Mouse (Mus musculus) lung, adult 2 months (tissue): Measurements from ENCODE around the gene Gabrb1.

Experiments used
- CTCF ChIP-seq: fragments of 200-500 bp; IDR thresholded peaks from 2 replicates; pipeline ENCODE4 v1.5.1; 2011; ENCODE audit warnings: mild to moderate bottlenecking, low read length, control low read depth; ENCODE audit not compliant: insufficient read depth
- POLR2A ChIP-seq: fragments of 200-500 bp; IDR thresholded peaks from 2 replicates; pipeline ENCODE4 v1.6.1; 2011; ENCODE audit warnings: low read depth, mild to moderate bottlenecking, control low read depth, low read length, borderline replicate concordance; ENCODE audit errors: extremely low read depth

DNA sequence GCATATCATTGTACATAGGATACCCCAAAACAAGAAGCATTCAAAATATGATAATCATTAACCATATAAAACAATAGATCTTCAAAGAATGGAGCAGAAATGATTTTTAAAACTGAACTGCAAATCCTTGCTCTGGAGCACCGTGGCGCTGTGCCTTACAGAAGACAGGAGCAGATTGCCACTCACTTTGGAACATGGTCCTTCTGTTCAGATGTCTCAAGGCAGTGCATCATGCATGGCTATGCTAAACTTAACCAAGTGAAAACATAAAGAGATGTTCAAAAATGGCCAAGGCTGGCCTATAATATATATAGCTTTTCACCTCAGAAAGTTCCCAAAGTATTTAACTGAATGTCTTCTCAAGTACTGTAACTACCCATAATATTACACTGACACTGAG lies 240.3 kb downstream of the Gabrb1 start:
- TF ChIP-seq POLR2A (no peak), CTCF (no peak)
